ENCODE assay signal across 19 mouse cellular contexts in genomic region chr5:51763599-51763998, GRCm38 (mm10).
A peak's percentile ranks its signal among the peaks of the same experiment; 100 is the strongest.
DNase-seq lines count a peak whose midpoint lies in the region; ATAC-seq and TF ChIP-seq lines count a peak whose summit lies in the region.
"Had no signal": no experiment of that assay in that cellular context is flagged by ENCODE, and none has a peak within 500 bp of the region (broad histone marks: within the 10 kb centered on the region; RNA-seq: fewer than 3 reads in every experiment).

No protein-coding gene starts in this region.

- WGBS in forebrain, postnatal 0 days, result 46% methylated on average over 7 of the region's 7 CpGs
- 82% methylated on average over 7 of the region's 7 CpGs for WGBS in forebrain, embryonic 10.5 days
- WGBS in kidney, postnatal 0 days, result 57% methylated on average over 7 of the region's 7 CpGs
- 66% methylated on average over 7 of the region's 7 CpGs for WGBS in kidney, embryonic 16.5 days

- H3K36me3 ChIP-seq in forebrain, postnatal 0 days (ENCODE audit: insufficient read depth), result no peaks in the 10 kb centered on the region
- no peaks in the 10 kb centered on the region for H3K36me3 ChIP-seq in forebrain, embryonic 10.5 days (replicated peaks)
- H3K36me3 ChIP-seq in kidney, postnatal 0 days (ENCODE audit: insufficient read depth, low read length), result no peaks in the 10 kb centered on the region
- no peaks in the 10 kb centered on the region for H3K36me3 ChIP-seq in kidney, embryonic 16.5 days (ENCODE audit: insufficient read depth, low read length)
- H3K36me3 ChIP-seq: embryonic facial prominence, embryonic 13.5 days; forebrain, embryonic 12.5 days had no signal

- no peaks in the 10 kb centered on the region for H3K9me3 ChIP-seq in forebrain, postnatal 0 days (ENCODE audit: low read length)
- H3K9me3 ChIP-seq in forebrain, embryonic 10.5 days, result no peaks in the 10 kb centered on the region
- no peaks in the 10 kb centered on the region for H3K9me3 ChIP-seq in kidney, postnatal 0 days (replicated peaks; ENCODE audit: low read length)
- H3K9me3 ChIP-seq in kidney, embryonic 16.5 days (ENCODE audit: low read length), result no peaks in the 10 kb centered on the region
- H3K9me3 ChIP-seq: embryonic facial prominence, embryonic 13.5 days; forebrain, embryonic 12.5 days had no signal

- no peaks in the 10 kb centered on the region for H3K4me1 ChIP-seq in forebrain, postnatal 0 days (ENCODE audit: insufficient read depth)
- H3K4me1 ChIP-seq in forebrain, embryonic 10.5 days, result no peaks in the 10 kb centered on the region
- H3K4me1 ChIP-seq in kidney, postnatal 0 days (replicated peaks; ENCODE audit: insufficient read depth, low read length), result no peaks in the 10 kb centered on the region
- no peaks in the 10 kb centered on the region for H3K4me1 ChIP-seq in kidney, embryonic 16.5 days (ENCODE audit: insufficient read depth, low read length)
- H3K4me1 ChIP-seq: forebrain, embryonic 12.5 days had no signal

- H3K4me2 ChIP-seq in forebrain, postnatal 0 days (ENCODE audit: low read depth), result no peak overlapping the region
- H3K4me2 ChIP-seq in kidney, postnatal 0 days (ENCODE audit: low read length), result no peak overlapping the region
- no peak overlapping the region for H3K4me2 ChIP-seq in kidney, embryonic 16.5 days (replicated peaks; ENCODE audit: low read depth, low read length)
- H3K4me2 ChIP-seq: embryonic facial prominence, embryonic 13.5 days; forebrain, embryonic 12.5 days had no signal

- H3K9ac ChIP-seq in forebrain, postnatal 0 days, result no peak overlapping the region
- no peak overlapping the region for H3K9ac ChIP-seq in kidney, postnatal 0 days (ENCODE audit: low read depth, low read length)
- no peak overlapping the region for H3K9ac ChIP-seq in kidney, embryonic 16.5 days (replicated peaks; ENCODE audit: low read length)
- H3K9ac ChIP-seq: embryonic facial prominence, embryonic 13.5 days; forebrain, embryonic 12.5 days had no signal

- peak; percentile 69 for ATAC-seq in forebrain, postnatal 0 days
- ATAC-seq in kidney, postnatal 0 days (replicated peaks; ENCODE audit: low FRiP score, low read depth), result no peak
- no peak for ATAC-seq in kidney, embryonic 16.5 days (ENCODE audit: low FRiP score, low TSS enrichment)
- ATAC-seq: forebrain, embryonic 14.5 days; forebrain, embryonic 16.5 days had no signal

- TF ChIP-seq CTCF in forebrain, postnatal 0 days (IDR thresholded peaks at IDR 0.05; ENCODE audit: low read depth), result no peak
- no peak for TF ChIP-seq CTCF in kidney, postnatal 0 days (IDR thresholded peaks at IDR 0.05; ENCODE audit: low read depth)

- DNase-seq in forebrain, postnatal 0 days, result no peak
- no peak for DNase-seq in forebrain, embryonic 10.5 days (ENCODE audit: extremely low spot score, low spot score)
- DNase-seq in kidney, postnatal 0 days (ENCODE audit: low spot score), result peak; percentile 14
- DNase-seq in right cerebral cortex, postnatal 10 days (ENCODE audit: low spot score in 2 of 2), result peak; percentile 32 to 51
- DNase-seq in right cerebral cortex, postnatal 25 days, result no peak
- no peak for DNase-seq in urinary bladder, postnatal 14 days (ENCODE audit: low spot score)
- DNase-seq: adrenal gland, adult 2 months; adrenal gland, postnatal 10 days; adrenal gland, postnatal 25 days; cerebellum, adult 11-12 months; cerebellum, adult 2 months; cerebellum, adult 9-10 months; cerebellum, postnatal 10 days; cerebellum, postnatal 25 days had no signal

- H3K27ac ChIP-seq in forebrain, postnatal 0 days (ENCODE audit: low read depth, low read length), result no peak overlapping the region
- H3K27ac ChIP-seq in forebrain, embryonic 10.5 days, result no peak overlapping the region
- no peak overlapping the region for H3K27ac ChIP-seq in kidney, postnatal 0 days
- no peak overlapping the region for H3K27ac ChIP-seq in kidney, embryonic 16.5 days (ENCODE audit: low read length)
- H3K27ac ChIP-seq: embryonic facial prominence, embryonic 13.5 days; forebrain, embryonic 12.5 days had no signal

- H3K4me3 ChIP-seq in forebrain, postnatal 0 days (ENCODE audit: low read depth, low read length), result no peak overlapping the region
- no peak overlapping the region for H3K4me3 ChIP-seq in forebrain, embryonic 10.5 days
- H3K4me3 ChIP-seq in kidney, postnatal 0 days (replicated peaks; ENCODE audit: low read depth, low read length), result no peak overlapping the region
- H3K4me3 ChIP-seq in kidney, embryonic 16.5 days (ENCODE audit: low read length), result no peak overlapping the region
- H3K4me3 ChIP-seq: embryonic facial prominence, embryonic 13.5 days; forebrain, embryonic 12.5 days had no signal

- no peaks in the 10 kb centered on the region for H3K27me3 ChIP-seq in forebrain, postnatal 0 days (ENCODE audit: insufficient read depth, low read length)
- no peaks in the 10 kb centered on the region for H3K27me3 ChIP-seq in forebrain, embryonic 10.5 days (ENCODE audit: poor library complexity, severe bottlenecking)
- no peaks in the 10 kb centered on the region for H3K27me3 ChIP-seq in kidney, postnatal 0 days (ENCODE audit: insufficient read depth, low read length)
- H3K27me3 ChIP-seq in kidney, embryonic 16.5 days (ENCODE audit: insufficient read depth, low read length), result no peaks in the 10 kb centered on the region
- H3K27me3 ChIP-seq: embryonic facial prominence, embryonic 13.5 days; forebrain, embryonic 12.5 days had no signal

Comparison
In these comparisons a context has a peak if more than half of its experiments do, and no peak if none do; other contexts are left out.
1. DNase-seq: peak in kidney, postnatal 0 days (single experiment) and right cerebral cortex, postnatal 10 days (2 of 2); none in forebrain, postnatal 0 days (single experiment), forebrain, embryonic 10.5 days (single experiment), right cerebral cortex, postnatal 25 days (single experiment) and urinary bladder, postnatal 14 days (single experiment).